Mouse (Mus musculus): ENCODE measurements around the gene Crhbp.

DNA sequence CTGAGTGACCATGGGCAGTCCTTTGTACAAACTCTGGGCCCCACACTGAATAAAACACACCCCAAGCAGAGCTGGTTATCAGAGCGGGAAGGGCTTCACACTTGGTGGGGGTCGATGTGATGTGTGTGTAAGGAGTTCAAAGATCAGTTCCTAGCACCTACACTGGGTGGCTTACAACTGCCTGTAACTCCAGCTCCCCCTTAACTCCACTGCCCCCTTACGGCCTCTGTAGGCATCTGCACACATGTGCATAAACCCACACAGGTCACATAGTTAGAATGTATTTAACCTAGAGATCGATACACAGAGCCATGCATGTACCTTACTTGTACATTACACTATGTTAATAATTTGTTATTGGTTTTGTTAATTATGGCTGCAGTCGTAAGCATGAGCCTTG lies 56.5 kb downstream of the Crhbp start:
- TF ChIP-seq POLR2AphosphoS5 (IDR thresholded peaks at IDR 0.05; ENCODE audit: insufficient replicate concordance, low read depth, low read length) = no peak
- TF ChIP-seq CTCF (IDR thresholded peaks at IDR 0.05; ENCODE audit: low read depth, low read length) = no peak
- TF ChIP-seq GATA1 (IDR thresholded peaks at IDR 0.05; ENCODE audit: borderline replicate concordance, low read length) = no peak
- TF ChIP-seq GATA2 (IDR thresholded peaks at IDR 0.05; ENCODE audit: borderline replicate concordance, low read depth, low read length) = no peak
- no peak for TF ChIP-seq TAL1 (conservative IDR thresholded peaks at IDR 0.05; ENCODE audit: low read depth, low read length)

All from G1E (cell line).